23 mouse cellular contexts compared by ENCODE assay signal in genomic region chr1:38197145-38197682, GRCm38 (mm10).
A peak's percentile ranks its signal among the peaks of the same experiment; 100 is the strongest.
DNase-seq lines count a peak whose midpoint lies in the region; ATAC-seq and TF ChIP-seq lines count a peak whose summit lies in the region.
"Had no signal": no experiment of that assay in that cellular context is flagged by ENCODE, and none has a peak within 500 bp of the region (broad histone marks: within the 10 kb centered on the region; RNA-seq: fewer than 3 reads in every experiment).

No protein-coding gene starts in this region.

- H3K4me3 ChIP-seq in forebrain, postnatal 0 days (ENCODE audit: low read depth, low read length) = no peak overlapping the region
- H3K4me3 ChIP-seq in forebrain, embryonic 11.5 days (ENCODE audit: low read depth, low read length) = no peak overlapping the region
- H3K4me3 ChIP-seq in hindbrain, embryonic 14.5 days (replicated peaks; ENCODE audit: low read length) = no peak overlapping the region
- H3K4me3 ChIP-seq in midbrain, postnatal 0 days (ENCODE audit: low read depth, low read length) = no peak overlapping the region
- H3K4me3 ChIP-seq: heart, adult 2 months; heart, embryonic 15.5 days; neural tube, embryonic 12.5 days; stomach, embryonic 15.5 days had no signal

- H3K4me1 ChIP-seq in forebrain, postnatal 0 days (ENCODE audit: insufficient read depth) = peaks cover 37% of the 10 kb centered on the region
- peaks cover 22% of the 10 kb centered on the region for H3K4me1 ChIP-seq in forebrain, embryonic 11.5 days (replicated peaks; ENCODE audit: control insufficient read depth, insufficient read depth, low read length)
- peaks cover 45% of the 10 kb centered on the region for H3K4me1 ChIP-seq in hindbrain, embryonic 14.5 days (replicated peaks; ENCODE audit: control insufficient read depth, insufficient read depth, low read length)
- H3K4me1 ChIP-seq in midbrain, postnatal 0 days (ENCODE audit: insufficient read depth, low read length) = peaks cover 23% of the 10 kb centered on the region; the same call in 1 of the 2 replicates
- H3K4me1 ChIP-seq: stomach, embryonic 15.5 days had no signal

- peak; percentile 49; the same call in 1 of the 2 replicates for ATAC-seq in forebrain, postnatal 0 days
- no peak for ATAC-seq in forebrain, embryonic 11.5 days (replicated peaks; ENCODE audit: low FRiP score)
- ATAC-seq in hindbrain, embryonic 14.5 days (ENCODE audit: low FRiP score) = peak; percentile 39; the same call in 1 of the 2 replicates
- ATAC-seq in midbrain, postnatal 0 days (ENCODE audit: low FRiP score) = no peak

- no peaks in the 10 kb centered on the region for H3K9me3 ChIP-seq in forebrain, postnatal 0 days (ENCODE audit: low read length)
- no peaks in the 10 kb centered on the region for H3K9me3 ChIP-seq in forebrain, embryonic 11.5 days (ENCODE audit: control insufficient read depth, low read length)
- no peaks in the 10 kb centered on the region for H3K9me3 ChIP-seq in hindbrain, embryonic 14.5 days (ENCODE audit: control insufficient read depth, low read length)
- H3K9me3 ChIP-seq in midbrain, postnatal 0 days (ENCODE audit: low read length) = no peaks in the 10 kb centered on the region
- H3K9me3 ChIP-seq: heart, embryonic 15.5 days; neural tube, embryonic 12.5 days; stomach, embryonic 15.5 days had no signal

- DNase-seq in forebrain, postnatal 0 days = peak; percentile 51
- DNase-seq in forebrain, embryonic 11.5 days (ENCODE audit: low spot score) = no peak
- DNase-seq in left cerebral cortex, postnatal 25 days (ENCODE audit: low spot score in 2 of 2) = peak; percentile 41 to 47
- DNase-seq in left cerebral cortex, adult 18-20 months (ENCODE audit: low spot score in 2 of 2) = no peak
- DNase-seq in hindbrain, embryonic 14.5 days (ENCODE audit: low spot score) = no peak
- peak; percentile 54 for DNase-seq in midbrain, postnatal 0 days (ENCODE audit: low spot score)
- DNase-seq in spleen, postnatal 4 days (ENCODE audit: low spot score in 2 of 2) = no peak
- no peak for DNase-seq in right cerebral cortex, postnatal 4 days
- DNase-seq: adrenal gland, adult 2 months; cerebellum, adult 11 months; cerebellum, postnatal 14 days; gastrocnemius, postnatal 10 days; heart, adult 2 months; layer of hippocampus, postnatal 36 days; left cerebral cortex, postnatal 4 days; lung, embryonic 14.5 days; thymus, adult 2 months had no signal

- no peak for TF ChIP-seq CTCF in forebrain, postnatal 0 days (IDR thresholded peaks at IDR 0.05; ENCODE audit: low read depth)
- no peak for TF ChIP-seq CTCF in midbrain, postnatal 0 days (IDR thresholded peaks at IDR 0.05)

- H3K27me3 ChIP-seq in forebrain, postnatal 0 days (ENCODE audit: insufficient read depth, low read length) = no peaks in the 10 kb centered on the region
- H3K27me3 ChIP-seq in forebrain, embryonic 11.5 days (ENCODE audit: control insufficient read depth, insufficient read depth, low read length) = no peaks in the 10 kb centered on the region; the same call in 1 of the 2 replicates
- no peaks in the 10 kb centered on the region for H3K27me3 ChIP-seq in hindbrain, embryonic 14.5 days (ENCODE audit: control insufficient read depth, insufficient read depth, low read length)
- H3K27me3 ChIP-seq in midbrain, postnatal 0 days (ENCODE audit: insufficient read depth, low read length) = no peaks in the 10 kb centered on the region
- H3K27me3 ChIP-seq: CH12.LX; heart, embryonic 15.5 days; neural tube, embryonic 12.5 days; stomach, embryonic 15.5 days had no signal

- H3K27ac ChIP-seq in forebrain, postnatal 0 days (ENCODE audit: low read depth, low read length) = no peak overlapping the region
- no peak overlapping the region for H3K27ac ChIP-seq in forebrain, embryonic 11.5 days (ENCODE audit: low read depth, low read length)
- H3K27ac ChIP-seq in hindbrain, embryonic 14.5 days = peak overlapping the region; percentile 80
- no peak overlapping the region for H3K27ac ChIP-seq in midbrain, postnatal 0 days (ENCODE audit: low read depth, low read length)
- H3K27ac ChIP-seq: heart, adult 2 months; heart, embryonic 15.5 days; macrophage; stomach, embryonic 15.5 days had no signal

- WGBS in forebrain, postnatal 0 days = 48% methylated on average over 8 of the region's 8 CpGs
- WGBS in forebrain, embryonic 11.5 days = 76% methylated on average over 8 of the region's 8 CpGs
- 44% methylated on average over 8 of the region's 8 CpGs for WGBS in hindbrain, embryonic 14.5 days
- 43% methylated on average over 8 of the region's 8 CpGs for WGBS in midbrain, postnatal 0 days

- H3K36me3 ChIP-seq in forebrain, postnatal 0 days (ENCODE audit: insufficient read depth) = no peaks in the 10 kb centered on the region
- no peaks in the 10 kb centered on the region for H3K36me3 ChIP-seq in forebrain, embryonic 11.5 days (ENCODE audit: control insufficient read depth, insufficient read depth, low read length)
- peaks cover 14% of the 10 kb centered on the region; the same call in 1 of the 2 replicates for H3K36me3 ChIP-seq in hindbrain, embryonic 14.5 days (replicated peaks; ENCODE audit: control insufficient read depth, insufficient read depth)
- no peaks in the 10 kb centered on the region for H3K36me3 ChIP-seq in midbrain, postnatal 0 days (ENCODE audit: insufficient read depth, low read length)
- H3K36me3 ChIP-seq: heart, embryonic 15.5 days; neural tube, embryonic 12.5 days; stomach, embryonic 15.5 days had no signal

- H3K9ac ChIP-seq in forebrain, postnatal 0 days = no peak overlapping the region
- no peak overlapping the region for H3K9ac ChIP-seq in forebrain, embryonic 11.5 days (ENCODE audit: low read length)
- H3K9ac ChIP-seq in hindbrain, embryonic 14.5 days = no peak overlapping the region
- H3K9ac ChIP-seq in midbrain, postnatal 0 days (replicated peaks; ENCODE audit: low read length, poor library complexity, severe bottlenecking) = no peak overlapping the region
- H3K9ac ChIP-seq: heart, embryonic 15.5 days; lung, embryonic 14.5 days; neural tube, embryonic 12.5 days; stomach, embryonic 15.5 days had no signal

- no peak overlapping the region for H3K4me2 ChIP-seq in forebrain, postnatal 0 days (ENCODE audit: low read depth)
- no peak overlapping the region for H3K4me2 ChIP-seq in forebrain, embryonic 11.5 days (ENCODE audit: low read depth, low read length, severe bottlenecking)
- no peak overlapping the region for H3K4me2 ChIP-seq in hindbrain, embryonic 14.5 days (replicated peaks)
- no peak overlapping the region for H3K4me2 ChIP-seq in midbrain, postnatal 0 days (ENCODE audit: low read depth, low read length, poor library complexity, severe bottlenecking)
- H3K4me2 ChIP-seq: heart, embryonic 15.5 days; liver, embryonic 11.5 days; lung, embryonic 14.5 days; neural tube, embryonic 12.5 days; stomach, embryonic 15.5 days had no signal

- intact Hi-C loops in left cerebral cortex, postnatal 25 days (cut with DNase I) = no loop called here

Comparison
In these comparisons a context has a peak if more than half of its experiments do, and no peak if none do; other contexts are left out.
1. ATAC-seq: peak in forebrain, postnatal 0 days (single experiment) and hindbrain, embryonic 14.5 days (single experiment); none in forebrain, embryonic 11.5 days (single experiment) and midbrain, postnatal 0 days (single experiment).
2. DNase-seq: peak in forebrain, postnatal 0 days (single experiment), left cerebral cortex, postnatal 25 days (2 of 2) and midbrain, postnatal 0 days (single experiment); none in forebrain, embryonic 11.5 days (single experiment), left cerebral cortex, adult 18-20 months (0 of 2), hindbrain, embryonic 14.5 days (single experiment), spleen, postnatal 4 days (0 of 2) and right cerebral cortex, postnatal 4 days (single experiment).